Mouse (Mus musculus): Measurements from ENCODE around the gene Cdh12. TPM values are rescaled to one million over a fixed set of nuclear protein-coding genes. Genes with fewer than 3 reads are reported as not detected.

Cdh12 gene
- polyA plus RNA-seq, 1 experiment = not detected

DNA sequence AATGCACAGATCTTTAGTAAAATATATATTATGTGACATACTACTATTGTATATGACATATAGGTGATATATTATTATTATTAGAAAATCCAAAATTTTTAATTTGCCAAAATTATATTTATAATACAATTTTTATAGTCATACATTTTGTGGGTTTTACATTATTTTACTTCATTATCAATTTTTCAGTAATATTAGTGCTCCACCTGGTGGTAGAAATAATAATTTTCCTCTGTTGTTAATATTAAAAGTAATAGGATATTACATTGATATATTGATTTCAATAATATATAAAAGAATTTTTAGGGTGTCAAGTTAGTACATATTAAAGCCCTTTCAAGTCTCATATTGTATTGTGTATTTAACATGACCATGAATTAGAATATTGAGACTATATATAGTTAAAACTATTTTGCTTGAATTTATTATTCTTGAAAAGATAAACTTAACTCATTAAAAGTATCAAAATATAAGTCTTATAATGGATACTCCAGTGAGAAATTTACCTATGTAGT is 1070.3 kb downstream of the Cdh12 start:
- Histone ChIP-seq H3K27me3 (ENCODE audit: control insufficient read depth, insufficient read depth, insufficient read length) (no peaks in the 10 kb centered on the region), H3K4me2 (ENCODE audit: low read depth) (no peak overlapping the region)

DNA sequence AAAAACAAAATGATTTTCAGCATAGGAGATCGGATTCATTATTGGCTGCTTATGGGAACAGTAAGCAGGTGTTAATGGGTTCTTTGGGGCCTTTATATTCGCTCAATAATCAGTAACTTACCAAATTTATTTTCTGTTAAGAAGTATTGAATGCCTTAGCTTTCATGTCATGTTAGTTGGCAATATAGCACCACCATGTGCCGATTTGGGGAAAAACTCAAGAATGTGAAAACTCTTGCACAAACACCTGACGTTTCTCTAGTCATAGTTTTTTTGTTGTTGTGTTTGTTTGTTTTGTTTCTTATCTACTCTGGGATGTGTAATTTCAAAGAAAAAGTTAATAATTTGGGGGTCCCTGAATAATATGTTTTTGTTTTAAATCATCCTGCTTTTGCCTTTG is 1081.7 kb downstream of the Cdh12 start:
- no peaks in the 10 kb centered on the region for H3K36me3 ChIP-seq (ENCODE audit: control insufficient read depth, insufficient read depth)
- H3K79me2 ChIP-seq (ENCODE audit: control insufficient read depth, insufficient read depth) = no peaks in the 10 kb centered on the region
- no peaks in the 10 kb centered on the region for H3K27me3 ChIP-seq (ENCODE audit: control insufficient read depth, insufficient read depth, insufficient read length)
- H3K4me3 ChIP-seq = no peak overlapping the region
- TF ChIP-seq CEBPB (IDR thresholded peaks at IDR 0.05; ENCODE audit: insufficient read depth, poor library complexity, severe bottlenecking) (no peak), TCF12 (IDR thresholded peaks at IDR 0.05; ENCODE audit: insufficient read depth, poor library complexity, severe bottlenecking) (no peak), MYOD1 (IDR thresholded peaks at IDR 0.05; ENCODE audit: control insufficient read depth in 1 of 3, insufficient read length in 2 of 3, low read depth in 2 of 3) (no peak), MYOG (IDR thresholded peaks at IDR 0.05; ENCODE audit: control insufficient read depth in 1 of 3, insufficient read depth in 1 of 3, insufficient read length in 2 of 3, low read depth in 2 of 3) (no peak), POLR2AphosphoS2 (IDR thresholded peaks at IDR 0.05; ENCODE audit: insufficient read length, low read depth) (no peak), SRF (IDR thresholded peaks at IDR 0.05; ENCODE audit: control insufficient read depth, insufficient read length, low read depth) (no peak), POLR2A (IDR thresholded peaks at IDR 0.05; ENCODE audit: insufficient read length, low read depth) (no peak), REST (IDR thresholded peaks at IDR 0.05; ENCODE audit: insufficient read depth, insufficient read length) (no peak), MAX (IDR thresholded peaks at IDR 0.05; ENCODE audit: low read depth) (no peak)
- no peak overlapping the region for H3ac ChIP-seq (ENCODE audit: control insufficient read depth, insufficient read length)
- no peak overlapping the region for H3K4me2 ChIP-seq (ENCODE audit: low read depth)

More for the DNA sequence above, 1070.3 kb downstream of the Cdh12 start:
- no peak overlapping the region for H3K4me3 ChIP-seq
- no peak overlapping the region for H3ac ChIP-seq (ENCODE audit: control insufficient read depth, insufficient read length)
- TF ChIP-seq CEBPB (IDR thresholded peaks at IDR 0.05; ENCODE audit: insufficient read depth, poor library complexity, severe bottlenecking) (no peak), MYOD1 (IDR thresholded peaks at IDR 0.05; ENCODE audit: control insufficient read depth in 1 of 3, insufficient read length in 2 of 3, low read depth in 2 of 3) (no peak), POLR2A (IDR thresholded peaks at IDR 0.05; ENCODE audit: insufficient read length, low read depth) (no peak)
- no peaks in the 10 kb centered on the region for H3K79me2 ChIP-seq (ENCODE audit: control insufficient read depth, insufficient read depth)
- H3K36me3 ChIP-seq (ENCODE audit: control insufficient read depth, insufficient read depth) = no peaks in the 10 kb centered on the region

DNA sequence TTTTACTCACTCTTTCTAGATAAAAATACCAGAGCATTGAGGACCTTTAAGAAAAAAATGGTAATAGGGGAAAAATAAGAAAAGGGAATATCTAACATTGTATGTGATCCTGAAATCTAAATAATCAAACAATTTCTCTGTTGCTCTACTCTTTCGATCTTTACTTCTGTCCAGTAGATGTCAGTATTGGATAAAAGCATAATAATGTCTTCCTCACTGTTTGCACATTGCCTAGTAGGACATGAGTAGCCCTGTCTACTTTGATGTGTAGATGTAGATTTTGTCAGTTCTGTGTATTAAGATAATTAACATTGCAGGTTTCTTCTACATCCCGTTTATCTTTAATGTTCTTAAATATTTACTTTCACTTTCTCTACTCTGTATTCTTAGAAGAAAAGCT is 1087.8 kb downstream of the Cdh12 start:
- Histone ChIP-seq H3K4me3 (no peak overlapping the region), H3K36me3 (ENCODE audit: control insufficient read depth, insufficient read depth) (no peaks in the 10 kb centered on the region), H3K27me3 (ENCODE audit: control insufficient read depth, insufficient read depth, insufficient read length) (no peaks in the 10 kb centered on the region), H3K4me2 (ENCODE audit: low read depth) (no peak overlapping the region), H3K79me2 (ENCODE audit: control insufficient read depth, insufficient read depth) (no peaks in the 10 kb centered on the region), H3ac (ENCODE audit: control insufficient read depth, insufficient read length) (no peak overlapping the region)
- TF ChIP-seq TCF12 (IDR thresholded peaks at IDR 0.05; ENCODE audit: insufficient read depth, poor library complexity, severe bottlenecking) = no peak
- no peak for TF ChIP-seq MAX (IDR thresholded peaks at IDR 0.05; ENCODE audit: low read depth)
- no peak for TF ChIP-seq MYOG (IDR thresholded peaks at IDR 0.05; ENCODE audit: control insufficient read depth in 1 of 3, insufficient read depth in 1 of 3, insufficient read length in 2 of 3, low read depth in 2 of 3)
- no peak for TF ChIP-seq POLR2AphosphoS2 (IDR thresholded peaks at IDR 0.05; ENCODE audit: insufficient read length, low read depth)
- no peak for TF ChIP-seq USF1 (IDR thresholded peaks at IDR 0.05; ENCODE audit: low read depth)
- TF ChIP-seq E2F4 (IDR thresholded peaks at IDR 0.05; ENCODE audit: insufficient read depth) = no peak
- no peak for TF ChIP-seq REST (IDR thresholded peaks at IDR 0.05; ENCODE audit: insufficient read depth, insufficient read length)
- no peak for TF ChIP-seq MYOD1 (IDR thresholded peaks at IDR 0.05; ENCODE audit: control insufficient read depth in 1 of 3, insufficient read length in 2 of 3, low read depth in 2 of 3)
- TF ChIP-seq SRF (IDR thresholded peaks at IDR 0.05; ENCODE audit: control insufficient read depth, insufficient read length, low read depth) = no peak
- no peak for TF ChIP-seq CEBPB (IDR thresholded peaks at IDR 0.05; ENCODE audit: insufficient read depth, poor library complexity, severe bottlenecking)

DNA sequence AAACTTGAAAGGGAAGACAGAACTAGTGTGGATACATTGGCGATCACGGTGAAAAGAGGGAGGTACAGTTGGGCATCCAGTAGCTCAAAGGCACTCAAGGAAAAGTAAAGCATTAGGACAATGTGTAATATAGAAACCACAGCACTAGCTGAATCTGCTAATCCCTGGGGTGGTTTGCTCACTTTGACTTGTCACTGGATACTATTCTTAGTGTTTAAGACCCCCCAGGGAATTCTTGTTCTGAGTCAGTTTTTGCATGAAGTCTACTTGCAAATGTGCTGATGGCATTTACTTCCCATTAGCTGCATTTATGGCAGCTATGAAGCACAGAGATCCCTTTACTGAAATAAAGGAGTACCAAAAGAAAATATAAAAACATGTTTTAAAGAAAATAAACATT is 1095.7 kb downstream of the Cdh12 start:
- Histone ChIP-seq H3K4me2 (ENCODE audit: low read depth) (no peak overlapping the region), H3K4me3 (no peak overlapping the region), H3ac (ENCODE audit: control insufficient read depth, insufficient read length) (no peak overlapping the region), H3K79me2 (ENCODE audit: control insufficient read depth, insufficient read depth) (no peaks in the 10 kb centered on the region), H3K36me3 (ENCODE audit: control insufficient read depth, insufficient read depth) (no peaks in the 10 kb centered on the region), H3K27me3 (ENCODE audit: control insufficient read depth, insufficient read depth, insufficient read length) (no peaks in the 10 kb centered on the region)
- TF ChIP-seq CEBPB (IDR thresholded peaks at IDR 0.05; ENCODE audit: insufficient read depth, poor library complexity, severe bottlenecking) = no peak
- no peak for TF ChIP-seq SRF (IDR thresholded peaks at IDR 0.05; ENCODE audit: control insufficient read depth, insufficient read length, low read depth)
- no peak for TF ChIP-seq POLR2AphosphoS2 (IDR thresholded peaks at IDR 0.05; ENCODE audit: insufficient read length, low read depth)
- no peak for TF ChIP-seq USF1 (IDR thresholded peaks at IDR 0.05; ENCODE audit: low read depth)
- TF ChIP-seq TCF3 (IDR thresholded peaks at IDR 0.05; ENCODE audit: insufficient read length, low read depth) = no peak
- no peak for TF ChIP-seq MAX (IDR thresholded peaks at IDR 0.05; ENCODE audit: low read depth)
- TF ChIP-seq REST (IDR thresholded peaks at IDR 0.05; ENCODE audit: insufficient read depth, insufficient read length) = no peak
- TF ChIP-seq MYOG (IDR thresholded peaks at IDR 0.05; ENCODE audit: control insufficient read depth in 1 of 3, insufficient read depth in 1 of 3, insufficient read length in 2 of 3, low read depth in 2 of 3) = no peak
- no peak for TF ChIP-seq POLR2A (IDR thresholded peaks at IDR 0.05; ENCODE audit: insufficient read length, low read depth)
- TF ChIP-seq MYOD1 (IDR thresholded peaks at IDR 0.05; ENCODE audit: control insufficient read depth in 1 of 3, insufficient read length in 2 of 3, low read depth in 2 of 3) = no peak
- no peak for TF ChIP-seq E2F4 (IDR thresholded peaks at IDR 0.05; ENCODE audit: insufficient read depth)
- TF ChIP-seq TCF12 (IDR thresholded peaks at IDR 0.05; ENCODE audit: insufficient read depth, poor library complexity, severe bottlenecking) = no peak

DNA sequence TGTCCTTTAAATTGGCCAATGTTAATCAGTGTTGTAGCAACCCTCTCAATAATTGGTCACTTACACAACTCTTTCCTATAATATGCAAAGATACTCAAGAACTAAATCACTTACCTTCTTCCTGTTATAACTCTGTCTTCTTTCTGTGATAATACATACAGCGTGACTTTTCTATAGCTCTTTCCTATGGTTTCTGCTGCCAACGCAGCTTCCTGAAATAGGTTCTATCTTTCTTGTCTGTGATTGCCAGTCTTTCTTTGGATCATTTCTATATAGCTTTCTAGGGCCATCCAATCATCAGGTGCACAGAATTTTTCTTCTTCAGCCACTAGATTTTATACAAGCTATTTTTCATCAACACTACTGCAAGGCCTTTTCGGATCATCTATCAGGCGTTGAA is 1106.9 kb downstream of the Cdh12 start:
- TF ChIP-seq POLR2AphosphoS2 (IDR thresholded peaks at IDR 0.05; ENCODE audit: insufficient read length, low read depth) (no peak), SRF (IDR thresholded peaks at IDR 0.05; ENCODE audit: control insufficient read depth, insufficient read length, low read depth) (no peak), USF1 (IDR thresholded peaks at IDR 0.05; ENCODE audit: low read depth) (no peak), TCF3 (IDR thresholded peaks at IDR 0.05; ENCODE audit: insufficient read length, low read depth) (no peak), MAX (IDR thresholded peaks at IDR 0.05; ENCODE audit: low read depth) (no peak), REST (IDR thresholded peaks at IDR 0.05; ENCODE audit: insufficient read depth, insufficient read length) (no peak), POLR2A (IDR thresholded peaks at IDR 0.05; ENCODE audit: insufficient read length, low read depth) (no peak), TCF12 (IDR thresholded peaks at IDR 0.05; ENCODE audit: insufficient read depth, poor library complexity, severe bottlenecking) (no peak), MYOG (IDR thresholded peaks at IDR 0.05; ENCODE audit: control insufficient read depth in 1 of 3, insufficient read depth in 1 of 3, insufficient read length in 2 of 3, low read depth in 2 of 3) (no peak), MYOD1 (IDR thresholded peaks at IDR 0.05; ENCODE audit: control insufficient read depth in 1 of 3, insufficient read length in 2 of 3, low read depth in 2 of 3) (no peak)
- Histone ChIP-seq H3K27me3 (ENCODE audit: control insufficient read depth, insufficient read depth, insufficient read length) (no peaks in the 10 kb centered on the region), H3K79me2 (ENCODE audit: control insufficient read depth, insufficient read depth) (no peaks in the 10 kb centered on the region), H3K4me2 (ENCODE audit: low read depth) (no peak overlapping the region), H3K4me3 (no peak overlapping the region), H3K36me3 (ENCODE audit: control insufficient read depth, insufficient read depth) (no peaks in the 10 kb centered on the region), H3ac (ENCODE audit: control insufficient read depth, insufficient read length) (no peak overlapping the region)
